In genomic region chr17:57031661-57032420, GRCm38 (mm10) we compare ENCODE assay signal across 8 mouse cellular contexts. TPM values are rescaled to one million over a fixed set of nuclear protein-coding genes. Genes with fewer than 3 reads are reported as not detected.
A peak's percentile ranks its signal among the peaks of the same experiment; 100 is the strongest.
DNase-seq lines count a peak whose midpoint lies in the region; ATAC-seq lines count a peak whose summit lies in the region.

No protein-coding gene starts in this region.

- H3K9ac ChIP-seq in hindbrain, embryonic 11.5 days (ENCODE audit: low read depth, low read length): peak overlapping the region; percentile 61

- H3K27me3 ChIP-seq in hindbrain, embryonic 11.5 days (ENCODE audit: control insufficient read depth, insufficient read depth, low read length): no peaks in the 10 kb centered on the region

- WGBS in hindbrain, embryonic 11.5 days: under 1% methylated on average over 38 of the region's 38 CpGs

- H3K9me3 ChIP-seq in hindbrain, embryonic 11.5 days (ENCODE audit: control insufficient read depth, low read length): no peaks in the 10 kb centered on the region

- H3K4me3 ChIP-seq in hindbrain, embryonic 11.5 days (ENCODE audit: low read depth, low read length): peak overlapping the region; percentile 78

- peaks cover 9% of the 10 kb centered on the region for H3K4me1 ChIP-seq in hindbrain, embryonic 11.5 days (replicated peaks; ENCODE audit: control insufficient read depth, insufficient read depth, low read length)

- H3K36me3 ChIP-seq in hindbrain, embryonic 11.5 days (ENCODE audit: control insufficient read depth, insufficient read depth, low read length): peaks cover 3% of the 10 kb centered on the region; the same call in 1 of the 2 replicates

- peak overlapping the region; percentile 72 for H3K27ac ChIP-seq in hindbrain, embryonic 11.5 days (ENCODE audit: low read depth, low read length)

- ATAC-seq in hindbrain, embryonic 11.5 days (ENCODE audit: low FRiP score): peak; percentile 99

- H3K4me2 ChIP-seq in hindbrain, embryonic 11.5 days (replicated peaks; ENCODE audit: low read depth, low read length): peak overlapping the region; percentile 57

- DNase-seq in NIH3T3 (ENCODE audit: low read depth): peak; percentile 100
- peak; percentile 100 for DNase-seq in cerebellum, adult 9-11 months
- DNase-seq in frontal cortex, adult 2 months (ENCODE audit: extremely low spot score in 1 of 2, low spot score in 1 of 2): peak; percentile 100
- DNase-seq in hindbrain, embryonic 11.5 days (ENCODE audit: low spot score): peak; percentile 99
- DNase-seq in layer of hippocampus, postnatal 10 days (ENCODE audit: low spot score in 2 of 2): peak; percentile 98
- DNase-seq in lung, postnatal 10 days: peak; percentile 100
- DNase-seq in ovary, postnatal 36 days (ENCODE audit: low spot score): peak; percentile 98
- peak; percentile 98 for DNase-seq in thymus, postnatal 4 days

RNA-seq across cellular contexts. Expression of gene Khsrp, which starts 0.5 kb away (rescaled TPM):
- polyA plus RNA-seq in frontal cortex, adult 2 months (2012; rRNA removed): 62.6 and 64.9 TPM in 2 replicates
- polyA plus RNA-seq in hindbrain, embryonic 11.5 days (2014; fragmentation: Nextera tagmentation; extraction: Ambion mirVana): 40.3 and 42.7 TPM in 2 replicates
- total RNA-seq in layer of hippocampus, postnatal 10 days (2021): 100 to 1,000 TPM; 105 to 116 TPM

RNA-seq across cellular contexts. Expression of gene Slc25a41, which starts 9.6 kb away (rescaled TPM):
- polyA plus RNA-seq in frontal cortex, adult 2 months (2012; rRNA removed): 0.57 and 0.66 TPM in 2 replicates
- polyA plus RNA-seq in hindbrain, embryonic 11.5 days (2014; fragmentation: Nextera tagmentation; extraction: Ambion mirVana): not detected in 2 replicates
- total RNA-seq in layer of hippocampus, postnatal 10 days (2021): not detected

RNA-seq across cellular contexts. Expression of gene Gm17949, which starts 20.6 kb away (rescaled TPM):
- 0.08 TPM in 1 of 2 replicates, not detected in the other for polyA plus RNA-seq in frontal cortex, adult 2 months (2012; rRNA removed)
- 0.33 TPM in 1 of 2 replicates, not detected in the other for polyA plus RNA-seq in hindbrain, embryonic 11.5 days (2014; fragmentation: Nextera tagmentation; extraction: Ambion mirVana)
- total RNA-seq in layer of hippocampus, postnatal 10 days (2021): under 1 TPM in 1 of 2 experiments, not detected in 1; 0.41 TPM

RNA-seq across cellular contexts. Expression of gene Gtf2f1, which starts 20.8 kb away (rescaled TPM):
- 74.7 and 86.4 TPM in 2 replicates for polyA plus RNA-seq in frontal cortex, adult 2 months (2012; rRNA removed)
- 65.6 and 76.7 TPM in 2 replicates for polyA plus RNA-seq in hindbrain, embryonic 11.5 days (2014; fragmentation: Nextera tagmentation; extraction: Ambion mirVana)
- total RNA-seq in layer of hippocampus, postnatal 10 days (2021): 10 to 100 TPM; 45.0 to 47.4 TPM

RNA-seq across cellular contexts. Expression of gene Crb3, which starts 27.1 kb away (rescaled TPM):
- 1.0 and 1.7 TPM in 2 replicates for polyA plus RNA-seq in frontal cortex, adult 2 months (2012; rRNA removed)
- polyA plus RNA-seq in hindbrain, embryonic 11.5 days (2014; fragmentation: Nextera tagmentation; extraction: Ambion mirVana): 2.1 and 3.6 TPM in 2 replicates
- total RNA-seq in layer of hippocampus, postnatal 10 days (2021): 1 to 10 TPM in 1 of 2 experiments, under 1 TPM in 1; 0.45 to 1.1 TPM

Comparison
In these comparisons a context has a peak if more than half of its experiments do, and no peak if none do; other contexts are left out.
1. Peak in every context shown above with its lines: DNase-seq, ATAC-seq, H3K4me3 ChIP-seq and H3K27ac ChIP-seq.